Mouse (Mus musculus) cerebellum, postnatal 4 days (tissue): ENCODE measurements around the gene Tulp3.
A peak's percentile ranks its signal among the peaks of the same experiment; 100 is the strongest.

ENCODE experiments used
- DNase-seq, 2 experiments: peaks; one replicate each; pipeline ENCODE4 v3.0.0; 2022; ENCODE audit warnings: low spot score in 2 of 2, mixed read lengths in 1 of 2

The Tulp3 gene

DNA sequence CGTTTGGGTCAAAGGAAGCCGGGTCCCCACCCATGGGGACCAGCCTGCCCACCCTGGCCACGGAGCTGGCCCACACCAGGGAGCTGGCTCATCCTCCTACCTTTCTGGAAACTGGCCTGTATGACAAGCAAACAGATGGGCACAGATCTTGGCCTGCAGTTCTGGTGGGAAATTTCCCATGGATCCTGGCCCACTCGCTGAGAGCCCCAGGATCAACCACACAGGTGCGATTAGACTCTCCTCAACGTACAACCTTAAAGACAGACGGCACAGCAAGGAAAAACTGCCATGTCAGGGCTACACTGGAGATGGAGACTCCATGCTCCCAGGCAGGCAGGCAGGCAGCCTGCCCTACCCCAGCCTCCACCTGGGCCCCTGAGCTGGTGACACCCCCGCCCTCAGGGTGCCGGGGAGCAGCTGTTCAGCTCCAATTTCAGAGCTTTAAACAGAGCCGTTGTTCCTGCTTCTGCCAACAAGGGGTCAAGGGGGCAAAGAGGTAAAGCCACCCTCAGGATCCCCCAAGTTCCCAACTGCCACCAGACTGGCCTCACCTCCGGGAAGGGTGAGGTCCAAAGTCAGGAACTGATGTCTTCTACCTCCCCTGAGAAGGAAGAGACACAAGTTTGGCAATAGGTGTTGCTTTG lies 58.8 kb downstream of the Tulp3 start:
- peak in 1 of 2 experiments; percentile 20 for DNase-seq

DNA sequence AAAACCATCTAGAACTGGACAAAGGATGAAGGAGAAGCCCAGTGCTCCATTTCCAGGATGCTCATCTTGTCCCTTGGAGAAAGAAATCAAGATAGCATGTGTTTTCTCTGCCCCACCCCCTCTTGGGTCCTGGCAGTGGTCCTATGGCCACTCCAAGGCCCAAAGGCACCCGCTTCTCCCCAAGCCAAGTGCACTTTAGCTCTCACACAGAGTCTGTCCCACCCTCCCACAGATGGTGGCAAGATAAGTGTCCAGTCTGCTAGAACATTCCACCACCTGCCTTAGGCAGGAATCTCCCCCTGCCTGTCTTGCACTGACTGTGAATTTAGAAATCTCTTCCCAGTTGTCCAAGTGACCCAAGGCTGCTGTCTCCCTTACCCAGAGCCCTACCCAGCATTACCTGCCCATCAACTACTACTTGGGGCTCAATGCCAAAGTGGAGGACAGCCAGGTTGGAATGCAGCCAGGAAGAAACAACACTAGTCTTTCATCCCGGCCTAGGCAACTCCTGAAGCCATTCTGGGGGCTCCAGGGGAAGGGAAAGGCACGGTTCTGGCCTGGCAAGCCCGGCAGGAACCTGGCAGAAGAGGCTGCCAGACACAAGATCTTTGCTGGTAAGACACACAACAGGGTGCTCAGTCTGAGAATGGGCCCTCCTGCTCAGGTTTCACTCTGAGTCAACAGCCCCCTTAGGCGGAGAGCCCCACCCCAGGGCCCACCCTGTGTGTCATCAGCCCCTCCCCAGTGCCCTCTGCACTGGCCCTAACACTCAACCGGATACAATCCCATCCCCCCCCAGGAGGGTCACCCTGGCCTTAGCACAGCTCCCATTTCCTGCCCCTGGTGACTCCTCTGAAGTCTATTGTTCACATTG lies 59.5 kb downstream of the Tulp3 start:
- DNase-seq: peak in 1 of 2 experiments; percentile 73

DNA sequence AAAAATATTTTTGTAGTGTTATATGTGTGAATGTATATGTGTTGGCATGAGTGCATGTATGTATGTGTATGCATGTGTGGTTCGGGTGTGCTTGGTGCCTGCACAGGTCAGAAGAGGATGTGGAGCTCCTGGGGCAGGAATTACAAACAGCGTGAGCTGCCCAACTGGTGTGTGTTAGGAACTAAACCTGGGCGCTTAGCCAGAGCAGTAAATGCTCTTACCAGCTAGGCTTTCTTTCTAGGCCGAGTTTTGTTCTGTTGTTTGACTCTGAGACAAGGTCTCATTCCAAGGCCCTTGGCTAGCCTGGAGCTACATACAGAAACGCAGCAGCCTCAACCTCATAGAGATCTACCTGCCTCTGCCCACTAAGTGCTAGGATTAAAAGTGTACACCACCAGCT lies 64.4 kb downstream of the Tulp3 start:
- DNase-seq: no peak

DNA sequence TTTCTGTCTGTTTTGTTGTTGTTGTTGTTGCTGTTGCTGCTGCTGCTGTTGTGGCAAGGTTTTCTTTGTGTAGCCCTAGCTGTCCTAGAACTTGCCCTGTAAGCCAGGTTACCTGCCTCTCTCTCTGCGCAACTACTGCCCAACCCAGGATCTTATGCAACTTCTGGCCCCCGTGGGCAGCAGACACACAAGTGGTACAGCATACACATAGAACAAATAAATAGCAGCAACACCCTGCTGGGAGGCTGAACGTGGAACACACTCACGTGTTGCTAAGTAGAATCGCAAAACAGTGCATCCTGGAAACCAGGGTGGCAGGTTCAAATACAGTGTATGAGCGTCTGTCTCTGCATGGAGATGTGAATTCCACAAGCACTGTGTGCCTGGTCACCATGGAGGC lies 67.0 kb downstream of the Tulp3 start:
- no peak for DNase-seq

DNA sequence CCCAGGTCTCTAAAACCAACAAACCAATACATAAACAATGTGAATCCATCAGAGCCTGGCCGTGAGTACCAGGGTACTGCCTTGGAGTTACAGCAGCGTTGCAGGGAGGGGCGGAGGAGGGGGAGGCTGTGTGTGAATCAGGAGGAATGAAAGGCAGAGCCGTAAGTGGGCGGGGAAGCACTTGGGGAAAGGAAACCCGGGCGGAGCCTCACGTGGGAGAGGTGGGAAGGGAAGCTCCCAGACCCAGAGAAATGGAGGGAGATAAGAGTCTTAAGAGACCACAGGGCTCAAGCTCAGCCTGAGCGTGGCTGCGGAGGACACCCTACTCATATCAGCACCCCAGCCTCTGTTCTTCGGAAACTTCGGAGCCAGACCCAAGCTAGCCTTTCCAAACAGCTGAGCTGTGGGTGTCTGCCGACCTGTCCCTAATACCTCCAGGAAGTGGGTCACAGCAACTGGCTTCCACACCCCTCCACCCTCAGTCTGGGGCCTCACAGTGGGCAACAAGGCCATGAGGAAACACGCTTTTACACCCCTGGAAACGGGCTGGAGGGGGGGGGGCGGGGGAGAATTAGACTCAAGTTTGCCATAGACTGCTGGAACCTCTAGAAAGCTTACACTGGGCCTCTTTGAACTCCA lies 69.7 kb downstream of the Tulp3 start:
- no peak for DNase-seq

DNA sequence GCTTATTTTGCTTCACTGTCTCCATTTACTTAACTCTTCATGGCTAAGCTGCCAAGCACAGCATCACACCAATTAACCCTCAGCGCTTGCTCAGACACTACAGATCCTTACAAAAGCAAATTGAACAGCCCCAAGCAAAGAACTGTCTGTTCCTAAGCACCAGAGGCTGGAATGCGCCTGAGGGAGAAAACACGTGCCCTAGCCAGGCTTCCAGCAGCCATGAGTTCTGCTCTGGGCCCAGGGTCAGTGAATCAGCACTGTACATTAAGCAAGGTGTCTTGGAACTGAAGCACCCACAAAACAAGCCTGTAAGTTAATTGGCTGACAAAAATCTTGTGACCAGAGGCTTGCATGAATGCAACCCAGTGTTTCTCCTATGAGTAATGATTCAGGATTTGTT lies 73.5 kb downstream of the Tulp3 start:
- DNase-seq: no peak

DNA sequence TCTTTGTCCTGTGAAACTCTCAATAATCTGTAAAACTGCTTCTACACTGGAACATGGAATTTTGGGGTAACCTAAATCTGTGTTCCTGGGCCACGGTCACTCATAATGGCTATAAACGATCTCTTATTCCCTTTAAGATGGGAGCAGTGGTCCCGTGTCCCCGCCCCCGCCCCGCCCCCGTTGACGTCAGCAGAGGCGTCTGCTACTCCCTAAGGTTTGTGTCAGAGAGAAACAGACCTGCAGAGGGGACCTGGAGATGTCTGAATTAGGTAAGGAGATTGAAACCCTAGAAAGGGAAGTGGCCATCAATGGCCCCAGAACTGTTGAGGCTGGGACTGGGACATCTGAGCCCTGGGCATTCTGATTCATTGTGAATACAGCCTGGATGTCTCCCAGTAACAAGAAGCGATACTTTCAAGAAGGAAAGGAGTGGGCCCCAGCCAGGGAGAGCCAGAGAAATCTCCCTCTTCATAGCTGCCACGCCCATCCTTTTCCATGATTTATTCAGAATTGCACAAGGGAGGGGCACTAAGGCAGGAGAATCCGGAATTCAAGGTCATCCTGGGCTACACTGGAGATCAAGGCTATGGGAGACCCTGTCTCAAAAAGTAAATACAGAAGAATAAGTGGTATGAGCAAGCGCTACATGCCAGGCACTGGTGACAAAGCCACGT lies 75.0 kb downstream of the Tulp3 start:
- no peak for DNase-seq

DNA sequence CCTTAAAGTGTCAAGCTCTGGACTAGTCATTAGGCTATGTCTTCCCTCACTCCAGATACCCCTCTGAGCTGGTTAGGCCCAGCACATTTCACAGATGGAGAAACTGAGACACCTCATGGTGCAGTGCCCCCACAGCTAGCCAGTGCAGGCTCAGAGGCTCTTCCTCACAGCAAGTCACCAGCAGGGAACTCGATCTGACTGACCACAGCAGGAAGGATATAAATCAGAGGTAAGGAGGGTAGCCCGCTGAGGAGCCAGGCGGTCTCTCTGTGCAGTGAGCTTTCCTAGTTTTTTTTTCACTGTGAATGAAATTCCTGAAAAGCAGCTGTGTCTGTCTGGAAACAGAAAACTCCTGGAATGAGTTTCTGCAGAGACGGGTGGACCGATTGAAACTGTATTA lies 76.0 kb downstream of the Tulp3 start:
- no peak for DNase-seq

DNA sequence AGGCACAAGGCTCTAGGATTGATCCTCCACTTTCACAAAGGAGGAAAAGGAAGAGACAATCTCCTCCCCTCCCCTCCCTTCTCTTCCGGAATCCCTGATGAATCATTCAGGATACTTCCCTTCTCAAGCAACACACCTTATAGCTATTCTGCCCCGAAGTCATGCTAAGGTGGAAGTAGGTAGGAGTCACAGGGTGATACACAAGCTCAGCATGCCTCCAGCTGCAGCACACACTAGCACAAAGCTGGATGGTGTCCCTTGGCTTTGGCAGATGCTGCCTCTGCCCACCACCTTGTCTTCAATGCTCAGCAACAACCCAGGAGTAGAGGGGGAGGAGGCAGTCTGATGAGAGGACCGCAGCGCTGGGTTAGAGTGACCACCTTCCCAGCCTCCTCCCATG lies 76.6 kb downstream of the Tulp3 start:
- no peak for DNase-seq

DNA sequence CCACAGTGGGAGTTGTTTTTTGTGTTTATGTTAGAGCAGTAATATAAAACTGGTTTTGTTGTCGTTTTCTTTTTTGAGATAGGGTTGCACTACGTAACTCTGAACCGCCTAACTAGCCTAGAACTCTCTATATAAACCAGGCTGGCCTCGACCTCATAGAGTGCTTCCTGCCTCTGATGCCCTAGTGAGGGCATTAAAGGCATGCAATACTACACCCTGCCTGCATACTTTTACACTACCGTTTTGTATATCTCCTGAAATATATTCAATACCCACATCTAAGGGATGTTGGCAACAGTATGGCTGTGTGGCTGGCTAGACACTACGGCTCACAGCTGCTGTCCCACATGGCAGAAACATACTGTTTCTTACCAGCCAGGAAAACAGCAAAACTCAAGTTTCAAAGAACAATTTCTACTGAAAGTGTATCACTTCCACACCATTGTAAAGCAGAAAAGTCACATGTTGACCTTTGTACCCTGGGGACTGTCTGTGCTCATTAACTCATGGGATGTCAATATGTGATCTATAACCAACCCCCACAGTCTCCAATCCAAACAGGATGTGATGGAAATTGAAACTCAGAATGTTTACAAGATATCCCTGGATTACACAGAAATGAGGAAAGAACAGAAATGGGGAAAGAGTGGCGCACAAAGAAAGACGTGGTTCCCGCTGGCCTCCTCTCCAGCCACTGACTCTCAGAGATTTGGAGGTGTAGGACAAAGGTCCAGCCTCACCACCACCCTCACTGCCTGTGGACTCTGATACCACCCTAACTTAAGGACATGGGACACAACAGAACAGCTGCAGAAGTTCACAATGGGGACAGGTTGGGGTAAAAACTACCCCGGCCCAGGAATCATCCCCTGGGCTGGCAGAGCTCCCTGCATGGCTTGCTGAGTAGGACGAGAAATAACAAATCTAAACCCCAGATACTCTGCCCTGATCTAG lies 78.2 kb downstream of the Tulp3 start:
- DNase-seq: no peak

DNA sequence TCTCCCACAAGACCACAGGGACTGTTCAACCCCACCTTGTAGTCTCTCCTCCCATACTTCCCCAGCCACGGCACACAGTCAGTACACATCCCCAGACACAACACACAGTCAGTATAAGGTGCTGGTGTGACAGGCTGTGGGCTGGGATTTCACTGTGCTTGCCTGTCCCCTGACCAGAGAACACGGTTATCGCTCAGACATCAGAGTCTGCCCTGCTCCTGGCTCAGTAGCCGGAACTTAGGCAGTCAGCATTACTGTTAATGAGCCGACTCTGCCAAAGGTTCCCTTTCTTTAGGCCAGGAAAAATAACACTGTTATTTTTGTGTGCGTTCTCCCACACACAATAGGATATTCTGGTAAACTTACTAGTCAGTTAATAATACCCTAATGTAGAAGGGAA lies 79.3 kb downstream of the Tulp3 start:
- DNase-seq: no peak

DNA sequence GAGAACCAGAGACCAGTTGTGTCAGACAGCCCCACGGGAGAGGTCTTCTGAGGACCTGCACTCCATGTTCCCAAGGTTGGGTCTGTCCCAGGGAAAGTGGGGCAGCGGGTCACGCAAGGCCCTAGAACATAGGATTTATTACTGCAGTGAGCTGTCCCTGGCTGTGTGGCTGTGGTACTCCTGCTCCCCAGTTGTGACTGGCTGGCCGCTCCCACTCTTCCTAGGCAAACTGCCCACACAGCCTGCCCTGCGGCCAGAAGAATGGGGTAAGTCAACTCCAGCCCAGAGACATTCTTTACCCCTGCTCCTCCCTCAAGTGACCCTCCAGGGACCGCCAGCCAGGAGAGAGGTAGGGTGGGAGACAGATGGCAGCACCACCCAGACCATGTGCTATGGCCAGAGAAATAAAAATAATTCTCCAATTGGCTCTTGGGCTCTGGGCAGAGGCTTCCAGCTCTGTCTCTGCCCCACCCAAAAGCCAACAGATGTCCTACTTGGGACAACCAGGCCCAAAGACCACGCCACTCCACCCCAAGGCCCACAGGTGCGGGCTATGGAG lies 80.1 kb downstream of the Tulp3 start:
- no peak for DNase-seq

DNA sequence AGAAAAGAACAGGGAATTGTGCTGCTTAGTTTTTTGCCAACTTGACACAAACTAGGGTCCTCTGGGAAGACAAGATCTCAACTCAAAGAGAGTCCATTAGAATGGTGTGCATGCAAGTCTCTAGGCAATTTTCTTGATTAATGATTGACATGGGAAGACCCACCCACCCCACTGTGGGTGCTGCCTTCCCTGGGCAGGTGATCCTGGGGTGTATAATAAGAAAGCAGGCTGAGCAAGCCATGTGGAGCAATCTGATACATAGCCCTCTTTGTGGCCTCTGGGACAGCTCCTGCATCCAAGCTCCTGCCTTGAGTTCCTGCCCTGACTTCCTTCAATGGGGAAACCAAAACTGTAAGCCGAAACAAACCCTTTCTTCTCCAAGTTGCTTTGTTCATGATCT lies 82.1 kb downstream of the Tulp3 start:
- DNase-seq: no peak

DNA sequence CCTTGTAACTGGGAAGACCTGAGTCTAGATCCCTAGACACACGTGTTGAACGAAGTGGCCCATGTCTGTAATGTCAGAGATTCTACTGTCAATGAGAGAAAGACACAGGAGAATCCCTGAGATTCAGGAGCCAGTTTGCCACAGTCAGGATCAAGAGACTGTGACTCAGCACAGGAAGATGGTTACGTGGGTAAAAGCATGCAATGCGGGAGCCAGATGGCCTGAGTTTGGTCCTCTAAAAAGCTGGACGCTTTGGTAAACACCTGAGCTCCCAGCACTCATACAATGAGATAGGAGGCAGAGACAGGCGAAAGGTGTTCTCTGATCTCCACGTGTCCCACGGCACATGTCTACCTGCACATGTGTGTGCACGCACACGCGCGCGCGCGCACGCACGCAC lies 82.9 kb downstream of the Tulp3 start:
- DNase-seq: no peak
